Mouse (Mus musculus): Measurements from ENCODE around the gene Heatr6.

Gene Heatr6

GRCm38 (mm10) chr11:83754227-83754626 is 731 bp downstream of the Heatr6 start:
- no peak for DNase-seq

DNA sequence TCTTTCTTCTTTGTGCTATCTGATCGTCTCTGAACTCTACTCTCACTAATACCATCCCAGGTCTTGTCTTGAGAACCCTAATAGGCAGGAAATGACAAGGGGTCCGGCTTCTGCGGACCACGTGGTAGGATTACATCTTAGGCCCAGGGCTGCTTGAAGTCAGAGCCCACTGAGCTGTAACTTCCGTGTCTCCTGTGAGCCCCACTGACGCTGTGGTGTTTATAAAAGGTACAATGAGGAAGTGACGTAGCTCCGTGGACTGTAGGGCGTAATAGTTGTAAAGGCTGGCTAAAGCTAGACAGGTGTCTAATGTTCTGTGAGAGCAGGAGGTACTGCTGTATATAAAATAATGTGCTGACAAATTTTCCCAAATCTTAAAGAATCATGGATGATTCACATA is 13.8 kb downstream of the Heatr6 start:
- no peak for DNase-seq

- DNase-seq = no peak
Observed at GRCm38 (mm10) chr11:83768976-83769375, 15.5 kb downstream of the Heatr6 start.

DNA sequence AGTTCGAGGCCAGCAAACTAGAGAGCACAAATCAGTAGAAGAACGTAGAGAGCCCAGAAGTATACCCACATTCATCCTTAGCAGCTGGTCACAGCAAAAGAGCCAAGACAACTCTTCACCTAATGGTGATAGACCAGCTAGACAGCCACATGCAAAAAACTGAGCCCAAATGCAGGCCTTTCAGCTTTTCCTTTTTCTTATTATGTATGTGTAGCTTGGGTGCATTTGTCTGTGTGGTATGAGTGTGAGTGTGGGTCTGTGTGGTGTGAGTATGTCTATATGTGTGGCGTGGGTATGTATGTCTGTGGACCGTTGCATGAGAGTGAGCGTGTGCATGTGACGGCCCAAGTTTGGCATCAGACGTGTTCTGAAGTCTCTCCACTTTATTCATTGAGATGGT is 17.5 kb downstream of the Heatr6 start:
- no peak for DNase-seq

DNA sequence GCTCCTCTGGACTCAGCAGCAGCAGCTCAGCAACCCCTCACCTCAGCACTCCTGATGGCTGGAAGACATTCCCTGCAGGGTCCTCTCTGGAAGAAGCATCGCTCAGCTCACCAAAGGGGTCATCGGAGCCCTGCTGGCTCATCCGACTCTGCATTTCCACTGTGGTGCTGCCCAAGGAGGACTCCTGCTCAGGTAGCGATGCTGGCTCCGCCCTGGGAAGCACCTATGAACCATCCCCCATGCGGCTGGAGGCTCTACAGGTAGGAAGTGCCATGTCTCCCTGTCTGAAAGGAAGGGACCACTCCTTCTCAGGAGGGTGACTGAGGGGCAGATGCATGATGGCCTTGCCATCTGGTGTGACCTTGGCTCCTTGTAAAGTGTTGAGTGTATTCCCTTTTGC is 18.8 kb downstream of the Heatr6 start:
- no peak for DNase-seq

DNA sequence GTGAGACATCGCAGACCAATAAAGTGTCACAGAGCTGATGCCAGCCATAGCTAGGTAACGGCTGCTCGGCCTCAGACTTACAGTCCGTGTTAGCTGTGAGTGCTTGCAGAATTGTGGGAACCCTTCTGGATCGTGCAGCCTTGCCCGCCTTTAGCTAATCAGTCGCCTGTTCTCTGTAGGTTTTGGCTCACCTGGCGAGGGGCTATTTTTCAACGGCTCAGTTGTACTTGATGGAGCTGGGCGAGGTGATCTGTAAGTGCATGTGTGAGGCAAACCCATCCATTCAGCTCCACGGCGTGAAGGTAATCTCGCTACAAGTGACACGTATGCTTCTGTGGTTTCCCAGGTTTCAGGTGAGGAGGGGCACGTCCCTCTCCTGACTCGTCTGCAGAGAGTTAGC is 20.2 kb downstream of the Heatr6 start:
- no peak for DNase-seq

DNA sequence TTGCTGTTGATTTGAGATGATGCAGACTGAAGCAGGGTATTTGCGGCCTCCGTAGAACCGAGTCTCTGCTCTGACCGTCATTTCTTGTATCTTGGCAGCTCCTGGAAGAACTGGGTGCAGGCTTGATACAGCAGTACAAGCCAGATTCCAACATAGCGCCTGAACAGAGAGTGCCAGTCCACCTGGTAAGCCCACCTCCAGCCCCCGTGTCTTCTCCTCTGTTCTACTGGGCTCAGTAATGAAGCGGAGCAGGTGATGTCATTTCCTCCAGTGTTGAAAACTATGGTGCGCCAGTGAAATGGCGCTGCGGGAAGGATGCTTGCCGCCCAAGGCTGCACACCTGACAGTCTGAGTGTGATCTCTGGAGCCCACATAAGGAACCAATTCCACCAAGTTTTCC is 20.8 kb downstream of the Heatr6 start:
- no peak for DNase-seq

DNA sequence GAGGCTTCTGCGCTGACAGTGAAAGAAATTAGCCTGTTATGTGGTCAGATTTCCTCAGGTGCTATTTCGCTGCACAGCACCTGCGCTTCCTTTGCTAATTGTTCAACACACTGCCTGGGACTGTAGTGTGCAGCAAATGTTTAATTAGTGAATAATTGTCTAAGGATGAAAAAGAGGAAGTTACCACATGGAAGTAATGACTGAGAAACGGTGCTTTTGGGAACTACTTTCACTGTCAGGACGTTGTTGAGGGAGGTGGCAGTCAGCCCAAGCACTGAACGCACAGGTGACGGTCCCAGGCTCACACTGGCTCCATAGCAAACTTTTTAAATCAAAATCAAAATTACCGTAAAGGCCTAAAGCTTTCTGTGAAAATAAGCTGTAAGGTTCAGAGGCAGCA is 23.3 kb downstream of the Heatr6 start:
- no peak for DNase-seq

DNA sequence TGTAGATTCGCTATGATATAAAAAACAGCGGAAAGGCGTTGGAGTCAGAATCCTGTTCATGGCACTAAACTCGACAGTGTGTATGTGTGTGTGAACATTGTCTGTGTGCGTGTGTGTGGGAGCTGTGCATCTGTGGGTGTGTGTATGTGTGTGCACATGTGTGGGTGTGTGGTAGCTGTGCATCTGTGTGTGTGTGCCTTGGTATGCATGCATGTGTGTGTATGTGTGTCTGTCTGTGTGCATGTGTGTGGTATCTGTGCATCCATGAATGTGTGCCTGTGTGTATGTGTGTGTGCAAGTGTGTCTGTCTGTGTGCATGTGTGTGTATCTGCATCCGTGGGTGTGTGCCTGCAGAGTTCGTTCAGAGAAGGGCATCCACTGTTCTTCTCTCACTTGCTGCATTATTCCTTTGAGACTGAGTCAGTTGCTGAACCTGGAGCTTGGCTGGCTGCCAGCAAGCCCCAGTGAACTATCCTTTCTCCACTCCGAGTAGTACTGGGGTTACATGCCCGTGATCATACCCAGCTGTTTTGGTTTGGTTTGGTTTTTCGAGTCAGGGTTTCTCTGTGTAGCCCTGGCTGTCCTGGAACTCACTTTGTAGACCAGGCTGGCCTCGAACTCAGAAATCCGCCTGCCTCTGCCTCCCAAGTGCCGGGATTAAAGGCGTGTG is 30.6 kb downstream of the Heatr6 start:
- DNase-seq = no peak

GRCm38 (mm10) chr11:83784661-83785060 is 31.2 kb downstream of the Heatr6 start:
- peak; percentile 49 for DNase-seq

- DNase-seq = peak; percentile 47
Observed at GRCm38 (mm10) chr11:83785366-83785765, 31.9 kb downstream of the Heatr6 start.

DNA sequence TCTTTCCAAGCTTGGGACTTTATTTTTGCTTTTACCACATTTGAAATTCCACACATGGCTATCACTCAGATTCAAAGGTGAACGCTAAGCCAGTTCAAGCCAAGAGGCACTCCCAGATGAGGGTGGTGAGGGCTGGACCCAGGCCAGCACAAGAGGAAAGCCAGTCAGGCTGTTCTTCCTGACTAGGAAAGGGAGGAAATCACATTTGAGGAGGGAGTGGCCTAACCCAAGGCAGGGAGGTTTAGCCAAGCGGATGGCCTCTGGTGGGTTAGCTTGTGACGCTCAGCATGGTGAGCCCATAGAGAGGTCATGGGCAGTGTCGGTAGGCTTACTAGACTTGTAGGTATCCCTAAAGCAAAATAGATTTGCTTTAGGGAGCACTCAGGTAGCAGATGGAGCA is 33.3 kb downstream of the Heatr6 start:
- DNase-seq = no peak

DNA sequence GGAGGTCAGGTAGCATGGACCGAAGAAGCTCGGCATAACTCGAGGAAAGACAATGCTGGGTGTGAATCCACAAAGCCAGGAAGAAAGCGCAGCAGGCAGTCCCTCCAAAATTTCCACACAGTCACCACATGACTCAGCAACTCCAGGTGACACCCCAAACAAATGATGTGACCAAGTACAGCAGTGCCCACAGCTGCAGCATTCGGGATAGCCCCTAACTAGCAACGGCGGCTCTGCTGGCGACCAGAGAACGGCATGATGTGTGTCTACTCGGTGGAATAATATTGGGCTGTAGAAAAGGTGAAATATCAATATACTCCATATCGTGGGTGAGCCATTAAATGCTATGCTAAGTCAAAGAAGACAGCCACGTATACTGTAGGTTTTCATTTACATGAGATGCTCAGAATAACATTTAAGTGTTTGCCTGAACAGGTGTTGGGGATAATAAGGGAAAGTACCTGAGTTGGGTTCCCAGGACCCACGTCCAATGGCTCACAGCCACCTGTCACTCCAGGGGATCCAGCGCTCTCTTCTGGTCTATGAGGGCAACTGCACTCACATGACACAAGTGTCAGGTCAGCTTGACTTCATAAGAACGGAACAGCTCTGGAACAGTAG is 34.0 kb downstream of the Heatr6 start:
- DNase-seq = no peak

- DNase-seq = no peak
Observed at GRCm38 (mm10) chr11:83788331-83788730, 34.8 kb downstream of the Heatr6 start.

GRCm38 (mm10) chr11:83789259-83789658 is 35.8 kb downstream of the Heatr6 start:
- peak; percentile 63 for DNase-seq

- DNase-seq = no peak
Observed at GRCm38 (mm10) chr11:83791133-83791532, 37.6 kb downstream of the Heatr6 start.

GRCm38 (mm10) chr11:83792316-83792914 is 38.9 kb downstream of the Heatr6 start:
- no peak for DNase-seq

DNA sequence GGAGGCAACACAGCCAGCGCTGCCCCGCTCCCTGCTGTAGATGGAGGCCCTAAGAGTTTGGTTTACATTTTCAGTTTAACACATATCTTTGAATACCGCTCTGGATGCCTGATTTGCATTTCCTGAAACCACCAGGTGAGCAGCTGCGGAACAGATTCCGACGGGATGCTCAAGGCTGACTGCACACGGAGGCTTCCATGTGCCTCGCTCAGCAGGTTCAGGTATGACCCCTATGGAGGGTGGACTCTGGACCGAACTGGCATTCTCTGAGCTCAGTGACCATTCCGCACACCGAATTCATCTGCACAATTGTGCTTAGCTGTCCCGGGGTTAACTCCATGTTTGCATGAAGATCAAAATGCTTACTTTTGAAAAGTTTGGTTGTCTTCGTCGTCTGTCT is 39.8 kb downstream of the Heatr6 start:
- DNase-seq = no peak

DNA sequence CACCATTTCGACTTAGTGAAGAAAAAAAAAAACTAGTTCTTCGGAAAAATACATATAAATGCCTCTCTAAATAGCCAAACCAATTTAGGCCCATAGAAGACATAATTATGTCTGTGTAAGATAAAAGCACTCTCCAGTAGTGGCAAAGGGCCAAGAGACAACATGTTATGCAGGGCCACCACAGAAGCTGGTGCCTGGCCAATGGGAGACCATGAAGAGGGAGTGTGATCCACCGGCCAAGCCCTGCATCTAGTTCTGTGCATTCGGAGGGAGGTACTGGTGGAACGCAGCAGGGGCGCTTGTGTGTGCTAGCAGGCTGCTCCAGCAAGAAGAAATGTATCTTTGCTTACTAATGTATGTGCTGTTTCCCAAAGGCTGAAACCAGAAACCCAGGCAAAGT is 42.6 kb downstream of the Heatr6 start:
- no peak for DNase-seq

- DNase-seq = no peak
Observed at GRCm38 (mm10) chr11:83796980-83797608, 43.6 kb downstream of the Heatr6 start.

GRCm38 (mm10) chr11:83799871-83800430 is 46.5 kb downstream of the Heatr6 start:
- DNase-seq = no peak

- DNase-seq = peak; percentile 59
Observed at GRCm38 (mm10) chr11:83802166-83802565, 48.7 kb downstream of the Heatr6 start.

- no peak for DNase-seq
Observed at GRCm38 (mm10) chr11:83802581-83802980, 49.1 kb downstream of the Heatr6 start.

- no peak for DNase-seq
Observed at GRCm38 (mm10) chr11:83810441-83810840, 56.9 kb downstream of the Heatr6 start.
